Mouse (Mus musculus) limb, embryonic 11.5 days (tissue): ENCODE measurements around the gene Sdc1. TPM values are rescaled to one million over a fixed set of nuclear protein-coding genes. Genes with fewer than 3 reads are reported as not detected.

Experiments used
- ATAC-seq: fragments of 200-750 bp; cut with Nextera tagmentation; 2 replicates; pipeline ENCODE4 v1.8.0; 2017; ENCODE audit warnings: low read depth; ENCODE audit not compliant: insufficient number of reproducible peaks, low FRiP score, low TSS enrichment
- DNase-seq: peaks from one replicate; pipeline ENCODE4 v3.0.0-alpha.2; 2015; ENCODE audit warnings: low spot score
- H3K27ac ChIP-seq: fragments of 300-500 bp; sonication (generic); replicated peaks from 2 replicates; pipeline ENCODE4 v1.5.1; 2014; ENCODE audit warnings: low read depth, mild to moderate bottlenecking, low read length
- H3K27me3 ChIP-seq: fragments of 300-500 bp; sonication (generic); 2 replicates; pipeline ENCODE4 v1.6.1; 2014; ENCODE audit warnings: mild to moderate bottlenecking, low read length, mixed read lengths; ENCODE audit not compliant: control insufficient read depth, insufficient read depth
- H3K36me3 ChIP-seq: fragments of 300-500 bp; sonication (generic); 2 replicates; pipeline ENCODE4 v1.6.1; 2014; ENCODE audit warnings: mild to moderate bottlenecking, low read length, moderate library complexity, mixed read lengths; ENCODE audit not compliant: control insufficient read depth, insufficient read depth
- H3K4me1 ChIP-seq: fragments of 300-500 bp; sonication (generic); 2 replicates; pipeline ENCODE4 v1.6.1; 2014; ENCODE audit warnings: low read length, mixed read lengths; ENCODE audit not compliant: control insufficient read depth, insufficient read depth
- H3K4me2 ChIP-seq: fragments of 300-500 bp; sonication (generic); 2 replicates; pipeline ENCODE4 v1.6.1; 2014; ENCODE audit warnings: low read depth, mild to moderate bottlenecking, moderate library complexity; ENCODE audit not compliant: severe bottlenecking
- H3K4me3 ChIP-seq: fragments of 300-500 bp; sonication (generic); 2 replicates; pipeline ENCODE4 v1.5.1; 2014; ENCODE audit warnings: low read depth, low read length
- H3K9ac ChIP-seq: fragments of 300-500 bp; sonication (generic); 2 replicates; pipeline ENCODE4 v1.6.1; 2014; ENCODE audit warnings: mild to moderate bottlenecking, low read length
- H3K9me3 ChIP-seq: fragments of 300-500 bp; sonication (generic); 2 replicates; pipeline ENCODE4 v1.6.1; 2016; ENCODE audit warnings: low read length; ENCODE audit not compliant: control insufficient read depth
- WGBS: fragments of 180-500 bp; shearing (Covaris S2); extraction: QIAGEN DNeasy Blood & Tissue Kit; methylation state at CpG from one replicate; pipeline ENCODE4 v1.1.7; 2014; 5-methylcytosine and 5-hydroxymethylcytosine counted together
- polyA plus RNA-seq: library from polyadenylated mRNA; unstranded; fragments of >200 nt; fragmentation: Nextera tagmentation; extraction: Ambion mirVana; gene quantifications from 2 replicates; pipeline ENCODE4 v1.2.1, GENCODE M21; 2014

Gene Sdc1
- polyA plus RNA-seq, 1 experiment from 2014 or later: 219 TPM

- H3K9me3 ChIP-seq: no peaks in the 10 kb centered on the region
- no peaks in the 10 kb centered on the region for H3K36me3 ChIP-seq
- no peak overlapping the region for H3K4me3 ChIP-seq
- ATAC-seq (no peak), DNase-seq (no peak)
- peaks cover 35% of the 10 kb centered on the region for H3K4me1 ChIP-seq
- H3K9ac ChIP-seq: no peak overlapping the region
- H3K27me3 ChIP-seq: no peaks in the 10 kb centered on the region
- no peak overlapping the region for H3K4me2 ChIP-seq
- WGBS: 64% methylated on average over 3 of the region's 3 CpGs
- H3K27ac ChIP-seq: peak overlapping the region; percentile 76
Observed at GRCm38 (mm10) chr12:8804077-8804456, 32.9 kb downstream of the Sdc1 start.

- peak; percentile 61 for DNase-seq
- H3K27ac ChIP-seq: peak overlapping the region; percentile 22; the same call in 1 of the 2 replicates
Observed at GRCm38 (mm10) chr12:8804934-8805722, 34.0 kb downstream of the Sdc1 start.

GRCm38 (mm10) chr12:8809086-8809485 is 38.0 kb downstream of the Sdc1 start:
- Histone ChIP-seq H3K4me3 (no peak overlapping the region), H3K27ac (no peak overlapping the region), H3K9ac (no peak overlapping the region), H3K36me3 (no peaks in the 10 kb centered on the region), H3K9me3 (no peaks in the 10 kb centered on the region), H3K4me2 (no peak overlapping the region), H3K4me1 (peaks cover 21% of the 10 kb centered on the region), H3K27me3 (no peaks in the 10 kb centered on the region)
- DNase-seq (no peak), ATAC-seq (no peak)
- WGBS: 85% methylated on average over 2 of the region's 2 CpGs

More at GRCm38 (mm10) chr12:8804934-8805722, 34.0 kb downstream of the Sdc1 start:
- no peak overlapping the region for H3K4me2 ChIP-seq
- no peak overlapping the region for H3K9ac ChIP-seq
- H3K9me3 ChIP-seq: no peaks in the 10 kb centered on the region
- H3K27me3 ChIP-seq: no peaks in the 10 kb centered on the region
- peaks cover 28% of the 10 kb centered on the region for H3K4me1 ChIP-seq
- no peak overlapping the region for H3K4me3 ChIP-seq
- WGBS: 54% methylated on average over 7 of the region's 7 CpGs
- ATAC-seq: no peak
- no peaks in the 10 kb centered on the region for H3K36me3 ChIP-seq

GRCm38 (mm10) chr12:8809626-8810025 is 38.5 kb downstream of the Sdc1 start:
- Histone ChIP-seq H3K4me1 (peaks cover 15% of the 10 kb centered on the region), H3K36me3 (no peaks in the 10 kb centered on the region), H3K9ac (no peak overlapping the region), H3K27ac (no peak overlapping the region), H3K9me3 (no peaks in the 10 kb centered on the region), H3K4me3 (no peak overlapping the region), H3K27me3 (no peaks in the 10 kb centered on the region), H3K4me2 (no peak overlapping the region)
- 91% methylated on average over 6 of the region's 6 CpGs for WGBS
- no peak for ATAC-seq
- DNase-seq: no peak

GRCm38 (mm10) chr12:8810966-8811365 is 39.8 kb downstream of the Sdc1 start:
- 66% methylated on average over 2 of the region's 2 CpGs for WGBS
- Histone ChIP-seq H3K36me3 (no peaks in the 10 kb centered on the region), H3K27me3 (no peaks in the 10 kb centered on the region), H3K4me1 (peaks cover 7% of the 10 kb centered on the region; the same call in 1 of the 2 replicates), H3K9me3 (no peaks in the 10 kb centered on the region), H3K4me2 (no peak overlapping the region), H3K4me3 (no peak overlapping the region), H3K27ac (no peak overlapping the region), H3K9ac (no peak overlapping the region)
- ATAC-seq: no peak
- no peak for DNase-seq

- DNase-seq (no peak), ATAC-seq (no peak)
- Histone ChIP-seq H3K4me2 (no peak overlapping the region), H3K27ac (no peak overlapping the region), H3K9me3 (no peaks in the 10 kb centered on the region), H3K27me3 (no peaks in the 10 kb centered on the region), H3K4me3 (no peak overlapping the region), H3K4me1 (peaks cover 7% of the 10 kb centered on the region; the same call in 1 of the 2 replicates), H3K9ac (no peak overlapping the region), H3K36me3 (no peaks in the 10 kb centered on the region)
- 75% methylated on average over 6 of the region's 6 CpGs for WGBS
Observed at GRCm38 (mm10) chr12:8811441-8811871, 40.3 kb downstream of the Sdc1 start.

- Histone ChIP-seq H3K4me1 (peaks cover 7% of the 10 kb centered on the region; the same call in 1 of the 2 replicates), H3K36me3 (no peaks in the 10 kb centered on the region), H3K9me3 (no peaks in the 10 kb centered on the region), H3K27ac (no peak overlapping the region), H3K27me3 (no peaks in the 10 kb centered on the region), H3K9ac (no peak overlapping the region), H3K4me2 (no peak overlapping the region), H3K4me3 (no peak overlapping the region)
- 75% methylated on average over 5 of the region's 5 CpGs for WGBS
- no peak for ATAC-seq
- no peak for DNase-seq
Observed at GRCm38 (mm10) chr12:8811894-8812560, 40.9 kb downstream of the Sdc1 start.

- Histone ChIP-seq H3K27me3 (no peaks in the 10 kb centered on the region), H3K27ac (no peak overlapping the region), H3K4me3 (no peak overlapping the region), H3K36me3 (no peaks in the 10 kb centered on the region), H3K4me2 (no peak overlapping the region), H3K9ac (no peak overlapping the region), H3K4me1 (peaks cover 6% of the 10 kb centered on the region), H3K9me3 (no peaks in the 10 kb centered on the region)
- WGBS: 23% methylated on average over 13 of the region's 13 CpGs
- ATAC-seq: peak; percentile 57; the same call in 1 of the 2 replicates
- DNase-seq: no peak
Observed at GRCm38 (mm10) chr12:8817467-8818232, 46.5 kb downstream of the Sdc1 start.
